Mouse (Mus musculus): ENCODE data around the gene Abcb10. TPM values are rescaled to one million over a fixed set of nuclear protein-coding genes. Genes with fewer than 3 reads are reported as not detected.

Gene Abcb10
- total RNA-seq, 2 experiments from 2014 or later = 16.9 to 17.9 TPM

GRCm38 (mm10) chr8:124002546-124003108 lies 19.7 kb upstream of the Abcb10 start:
- no peak overlapping the region for H3K27ac ChIP-seq
- DNase-seq (ENCODE audit: low spot score in 2 of 2) = no peak
- H3K4me3 ChIP-seq = no peak overlapping the region
- peak; percentile 36; the same call in 1 of the 2 replicates for TF ChIP-seq CTCF (conservative IDR thresholded peaks at IDR 0.05)

DNA sequence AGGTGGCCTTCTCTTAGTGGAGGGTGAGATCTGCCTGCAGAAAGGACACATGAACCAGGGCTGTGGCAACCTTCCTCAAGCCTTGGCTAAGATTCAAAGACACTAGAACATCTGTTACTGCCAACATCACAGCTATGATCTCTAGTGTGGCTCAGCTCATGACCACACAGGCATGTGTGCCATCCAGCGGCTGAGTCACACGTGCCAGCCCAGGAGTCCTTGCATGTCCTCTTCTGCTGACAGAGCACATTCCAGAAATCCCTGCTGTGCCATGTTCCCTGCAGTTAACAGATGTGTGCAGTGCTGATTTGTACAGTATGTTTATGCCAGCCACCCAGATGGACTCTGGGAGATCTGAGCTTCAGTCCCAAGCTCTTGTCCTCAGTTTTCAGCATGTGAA lies 16.6 kb upstream of the Abcb10 start:
- no peak for TF ChIP-seq CTCF (conservative IDR thresholded peaks at IDR 0.05)
- no peak for DNase-seq (ENCODE audit: low spot score in 2 of 2)
- no peak overlapping the region for H3K4me3 ChIP-seq
- H3K27ac ChIP-seq = no peak overlapping the region

DNA sequence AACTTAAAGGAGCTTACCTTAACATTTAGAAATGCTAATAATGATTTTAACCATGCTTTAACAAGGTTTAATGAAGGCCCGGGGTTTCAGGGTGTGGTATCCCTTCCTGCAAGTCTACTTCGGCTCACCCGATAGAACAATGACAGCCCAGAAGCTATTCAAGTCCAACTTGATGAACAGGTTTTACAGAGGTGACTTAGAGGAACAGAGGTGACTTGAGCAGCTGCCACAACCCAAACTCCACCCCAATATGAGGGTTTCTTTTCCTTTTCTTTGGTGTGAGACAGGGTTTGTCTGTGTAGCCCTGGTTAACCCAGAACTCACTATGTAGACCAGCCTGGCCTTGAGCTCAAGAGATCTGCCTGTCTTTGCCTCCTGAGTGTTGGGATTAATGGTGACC lies 11.1 kb upstream of the Abcb10 start:
- no peak overlapping the region for H3K4me3 ChIP-seq
- DNase-seq (ENCODE audit: low spot score in 2 of 2) = no peak

GRCm38 (mm10) chr8:123993597-123993996 lies 10.7 kb upstream of the Abcb10 start:
- Histone ChIP-seq H3K4me3 (no peak overlapping the region), H3K27ac (no peak overlapping the region)
- DNase-seq (ENCODE audit: low spot score in 2 of 2) = no peak
- TF ChIP-seq CTCF (conservative IDR thresholded peaks at IDR 0.05) = no peak

More for the DNA sequence above, 11.1 kb upstream of the Abcb10 start:
- H3K27ac ChIP-seq = no peak overlapping the region
- TF ChIP-seq CTCF (conservative IDR thresholded peaks at IDR 0.05) = no peak

DNA sequence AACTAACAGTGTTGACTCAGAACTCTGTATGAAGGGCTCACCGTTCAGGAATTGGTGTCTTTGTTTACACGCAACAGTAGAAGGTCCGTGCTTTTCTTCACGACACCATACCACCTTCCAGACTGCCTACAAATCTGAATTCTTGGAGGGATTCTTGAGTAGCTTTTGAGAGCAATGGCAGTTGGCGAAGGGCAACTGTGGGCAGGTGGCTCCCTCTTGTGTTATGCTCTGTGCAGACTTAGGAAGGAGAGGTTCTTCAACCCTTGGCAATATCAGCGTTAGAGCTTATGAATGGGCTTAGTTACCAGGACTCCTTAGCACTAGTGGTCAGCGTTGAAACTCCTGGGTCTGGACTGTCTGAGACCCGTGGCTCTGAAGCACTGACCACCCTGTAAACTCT lies 9.7 kb upstream of the Abcb10 start:
- Histone ChIP-seq H3K4me3 (no peak overlapping the region), H3K27ac (no peak overlapping the region)
- TF ChIP-seq CTCF (conservative IDR thresholded peaks at IDR 0.05) = peak; percentile 58
- no peak for DNase-seq (ENCODE audit: low spot score in 2 of 2)

GRCm38 (mm10) chr8:123990277-123991049 lies 7.5 kb upstream of the Abcb10 start:
- Histone ChIP-seq H3K4me3 (no peak overlapping the region), H3K27ac (no peak overlapping the region)
- no peak for TF ChIP-seq CTCF (conservative IDR thresholded peaks at IDR 0.05)
- no peak for DNase-seq (ENCODE audit: low spot score in 2 of 2)

GRCm38 (mm10) chr8:123989128-123989527 lies 6.2 kb upstream of the Abcb10 start:
- Histone ChIP-seq H3K4me3 (no peak overlapping the region), H3K27ac (no peak overlapping the region)
- no peak for DNase-seq (ENCODE audit: low spot score in 2 of 2)
- TF ChIP-seq CTCF (conservative IDR thresholded peaks at IDR 0.05) = no peak

- Histone ChIP-seq H3K27ac (no peak overlapping the region), H3K4me3 (no peak overlapping the region)
- no peak for TF ChIP-seq CTCF (conservative IDR thresholded peaks at IDR 0.05)
- DNase-seq (ENCODE audit: low spot score in 2 of 2) = no peak
Measured at GRCm38 (mm10) chr8:123988605-123989038, 5.7 kb upstream of the Abcb10 start.

GRCm38 (mm10) chr8:123982291-123982793 lies 580 bp downstream of the Abcb10 start:
- H3K4me3 ChIP-seq = peak overlapping the region; percentile 86
- TF ChIP-seq CTCF (conservative IDR thresholded peaks at IDR 0.05) = no peak
- no peak for DNase-seq (ENCODE audit: low spot score in 2 of 2)
- peak overlapping the region; percentile 90 for H3K27ac ChIP-seq

GRCm38 (mm10) chr8:123981674-123982073 lies 1.2 kb downstream of the Abcb10 start:
- no peak for TF ChIP-seq CTCF (conservative IDR thresholded peaks at IDR 0.05)
- H3K4me3 ChIP-seq = peak overlapping the region; percentile 86
- peak overlapping the region; percentile 90; the same call in 1 of the 2 replicates for H3K27ac ChIP-seq
- DNase-seq (ENCODE audit: low spot score in 2 of 2) = peak; percentile 52 to 59

DNA sequence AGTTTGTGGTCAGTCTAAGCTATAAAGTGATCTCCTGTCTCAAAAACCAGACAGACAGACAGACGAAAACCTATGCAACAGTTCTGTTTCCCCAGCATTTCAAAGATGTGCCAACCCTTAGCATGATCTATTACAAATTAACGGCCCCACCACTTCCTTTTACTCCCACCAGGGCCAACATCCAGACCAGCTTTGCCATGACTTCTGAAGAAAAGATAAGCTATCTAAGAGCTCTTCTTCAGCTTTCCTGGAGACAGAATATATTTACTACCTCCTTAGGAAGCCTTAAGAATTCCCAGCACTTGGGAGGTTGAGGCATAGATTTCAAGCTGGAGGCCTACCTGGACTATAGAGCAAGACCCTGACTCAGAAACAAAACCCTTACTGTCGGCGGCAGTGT lies 2.7 kb downstream of the Abcb10 start:
- H3K27ac ChIP-seq = no peak overlapping the region
- no peak overlapping the region for H3K4me3 ChIP-seq
- TF ChIP-seq CTCF (conservative IDR thresholded peaks at IDR 0.05) = no peak
- DNase-seq (ENCODE audit: low spot score in 2 of 2) = no peak

DNA sequence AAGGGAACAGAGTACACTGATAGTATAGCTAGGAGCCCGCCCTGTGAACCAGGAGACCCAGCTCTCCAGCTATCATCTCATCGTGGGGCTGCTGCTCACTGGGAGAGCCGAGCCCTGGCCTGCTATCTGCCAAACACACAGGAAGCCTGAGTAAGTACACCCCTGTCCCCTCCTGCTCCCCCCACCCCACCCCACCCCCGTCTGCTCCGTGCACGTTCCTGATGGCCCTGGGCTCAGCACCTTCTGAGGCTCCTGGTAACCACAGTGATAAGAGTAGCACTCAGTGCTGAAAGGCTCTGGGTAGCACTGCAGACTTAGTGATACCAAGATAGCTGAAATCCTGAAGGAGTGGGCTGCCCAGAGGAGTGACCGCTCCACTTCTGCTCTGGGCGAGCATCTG lies 4.0 kb downstream of the Abcb10 start:
- Histone ChIP-seq H3K27ac (peak overlapping the region; percentile 53; the same call in 1 of the 2 replicates), H3K4me3 (no peak overlapping the region)
- no peak for TF ChIP-seq CTCF (conservative IDR thresholded peaks at IDR 0.05)
- DNase-seq (ENCODE audit: low spot score in 2 of 2) = no peak

DNA sequence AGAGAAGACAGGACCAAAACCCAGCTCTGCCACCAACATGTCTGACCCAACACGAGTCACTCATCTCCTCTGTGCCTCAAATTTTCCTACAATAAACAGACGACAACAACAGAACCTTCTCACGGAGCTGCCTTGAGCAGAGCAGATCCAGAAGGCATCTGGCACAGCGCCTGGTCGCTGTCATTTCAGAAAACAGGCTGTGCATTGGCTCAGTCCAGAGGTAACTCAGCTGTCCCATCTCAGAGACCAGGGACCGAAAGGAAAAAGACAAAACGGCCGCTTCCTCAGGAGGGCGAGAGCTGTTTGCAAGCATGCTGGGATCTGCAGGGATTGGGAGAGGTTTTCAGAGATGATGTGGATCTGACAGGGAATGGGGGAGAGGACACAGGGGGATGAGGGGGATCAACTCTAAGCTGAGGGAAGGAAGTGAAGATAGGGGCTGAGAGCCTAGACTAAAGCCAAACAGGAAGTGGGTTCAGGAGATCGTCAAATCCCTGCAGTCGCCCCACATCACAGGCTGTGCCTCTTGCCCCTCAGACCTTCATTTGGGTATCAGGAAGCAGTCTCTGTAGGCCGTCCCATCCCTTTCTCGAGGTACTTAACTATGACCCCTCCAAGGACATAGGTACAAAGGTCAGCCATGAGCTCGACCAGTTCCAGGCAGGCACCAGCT lies 4.6 kb downstream of the Abcb10 start:
- no peak for TF ChIP-seq CTCF (conservative IDR thresholded peaks at IDR 0.05)
- Histone ChIP-seq H3K4me3 (no peak overlapping the region), H3K27ac (peak overlapping the region; percentile 53)
- DNase-seq (ENCODE audit: low spot score in 2 of 2) = peak in 1 of 2 experiments; percentile 22

Data from layer of hippocampus, adult 2 months (tissue).